Mouse (Mus musculus): ENCODE data around the gene H2-M3.
"Not testable (repeated sequence)": the region's sequence is repeated elsewhere in the genome, so short reads cannot be mapped to it uniquely, and the experiment has no call there.

GRCm38 (mm10) chr17:37237230-37237629 is 32.8 kb upstream of the H2-M3 start, which contains the start of gene Olfr97:
- not testable (repeated sequence) for TF ChIP-seq CTCF (IDR thresholded peaks at IDR 0.05; ENCODE audit: extremely low read depth, insufficient read length, insufficient replicate concordance, low read depth, low read length); POLR2A (IDR thresholded peaks at IDR 0.05; ENCODE audit: low read depth, low read length)
